Mouse (Mus musculus): ENCODE measurements at regions not wholly inside any gene's neighbourhood (a gene's known extent, or its start where the extent isn't known, plus 50 kb on each side); places are given as distances from the start of the nearest gene placed in this dataset.

- H3K9ac ChIP-seq = no peak overlapping the region
- H3K27me3 ChIP-seq (replicated peaks) = no peaks in the 10 kb centered on the region
- H3K36me3 ChIP-seq = no peaks in the 10 kb centered on the region
- ATAC-seq (ENCODE audit: low FRiP score, low read depth) = no peak
- no peaks in the 10 kb centered on the region for H3K4me1 ChIP-seq
- H3K4me2 ChIP-seq (replicated peaks) = no peak overlapping the region
- no peak overlapping the region for H3K4me3 ChIP-seq
- no peak overlapping the region for H3K27ac ChIP-seq
- H3K9me3 ChIP-seq = no peaks in the 10 kb centered on the region
- 88% methylated on average over 1 of the region's 1 CpGs for WGBS
Measured at GRCm38 (mm10) chr2:169214396-169214795, 259.0 kb upstream of the Zfp64 start.

DNA sequence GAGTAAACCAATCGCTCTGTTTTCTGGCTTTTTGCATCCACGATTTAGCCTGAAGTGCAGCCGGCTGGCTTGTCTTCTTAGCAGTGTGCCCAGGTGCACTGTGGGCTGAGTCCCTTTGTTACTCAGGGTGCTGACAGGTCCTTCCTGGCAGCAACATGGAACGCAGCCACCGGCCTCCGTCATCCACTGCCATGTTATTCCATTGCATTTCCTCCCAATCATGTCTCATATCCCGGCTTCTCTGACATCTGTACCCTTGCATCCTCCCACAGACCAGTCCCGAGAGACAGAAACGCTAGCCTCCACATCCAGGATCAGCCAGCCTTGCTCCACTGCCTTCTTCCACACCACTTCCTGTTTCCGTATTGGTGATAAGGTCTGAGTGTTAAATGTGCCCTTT lies 257.9 kb upstream of the Zfp64 start:
- Histone ChIP-seq H3K36me3 (no peaks in the 10 kb centered on the region), H3K4me1 (no peaks in the 10 kb centered on the region), H3K4me3 (no peak overlapping the region), H3K27ac (no peak overlapping the region), H3K27me3 (replicated peaks) (no peaks in the 10 kb centered on the region), H3K4me2 (replicated peaks) (no peak overlapping the region), H3K9me3 (no peaks in the 10 kb centered on the region), H3K9ac (no peak overlapping the region)
- ATAC-seq (ENCODE audit: low FRiP score, low read depth) = no peak
- 63% methylated on average over 10 of the region's 10 CpGs for WGBS

GRCm38 (mm10) chr2:169212676-169213257 lies 257.4 kb upstream of the Zfp64 start:
- Histone ChIP-seq H3K27me3 (replicated peaks) (no peaks in the 10 kb centered on the region), H3K9me3 (no peaks in the 10 kb centered on the region), H3K36me3 (no peaks in the 10 kb centered on the region), H3K4me2 (replicated peaks) (no peak overlapping the region), H3K27ac (no peak overlapping the region), H3K4me1 (no peaks in the 10 kb centered on the region), H3K9ac (no peak overlapping the region), H3K4me3 (no peak overlapping the region)
- 42% methylated on average over 3 of the region's 3 CpGs for WGBS
- no peak for ATAC-seq (ENCODE audit: low FRiP score, low read depth)

GRCm38 (mm10) chr2:169204254-169204752 lies 248.9 kb upstream of the Zfp64 start:
- H3K27me3 ChIP-seq (replicated peaks) = no peaks in the 10 kb centered on the region
- 0 out of 2 replicates have a peak overlapping the region, but pooled peaks have one; percentile 19 for H3K4me2 ChIP-seq (replicated peaks)
- no peak for ATAC-seq (ENCODE audit: low FRiP score, low read depth)
- H3K4me1 ChIP-seq = peaks cover 12% of the 10 kb centered on the region
- WGBS = 40% methylated on average over 19 of the region's 19 CpGs
- H3K36me3 ChIP-seq = no peaks in the 10 kb centered on the region
- H3K9me3 ChIP-seq = no peaks in the 10 kb centered on the region
- no peak overlapping the region for H3K9ac ChIP-seq
- no peak overlapping the region for H3K27ac ChIP-seq
- H3K4me3 ChIP-seq = no peak overlapping the region

DNA sequence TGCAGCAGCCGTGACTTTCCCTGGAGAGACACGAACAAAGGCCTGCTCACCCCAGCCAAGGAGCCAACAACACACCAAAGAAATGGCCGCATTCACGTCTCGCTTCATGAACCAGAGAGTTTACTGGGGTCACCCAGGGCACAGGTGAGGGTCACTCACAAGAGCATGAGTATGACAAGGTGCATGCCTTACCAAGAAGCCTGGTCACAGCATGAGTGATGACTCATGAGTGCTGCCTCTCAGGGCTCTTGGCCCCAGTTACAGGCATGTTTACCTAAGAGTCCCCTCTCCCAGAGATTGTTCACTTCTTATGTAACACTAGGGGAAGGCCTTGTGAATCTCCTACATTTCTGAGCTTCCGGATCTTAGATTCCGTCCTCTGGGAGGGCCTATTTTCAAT lies 236.6 kb upstream of the Zfp64 start:
- no peaks in the 10 kb centered on the region for H3K36me3 ChIP-seq
- H3K27me3 ChIP-seq (replicated peaks) = no peaks in the 10 kb centered on the region
- no peaks in the 10 kb centered on the region for H3K9me3 ChIP-seq
- no peak overlapping the region for H3K4me3 ChIP-seq
- H3K9ac ChIP-seq = no peak overlapping the region
- no peak for ATAC-seq (ENCODE audit: low FRiP score, low read depth)
- no peak overlapping the region for H3K27ac ChIP-seq
- no peak overlapping the region for H3K4me2 ChIP-seq (replicated peaks)
- no peaks in the 10 kb centered on the region for H3K4me1 ChIP-seq
- 74% methylated on average over 7 of the region's 7 CpGs for WGBS

DNA sequence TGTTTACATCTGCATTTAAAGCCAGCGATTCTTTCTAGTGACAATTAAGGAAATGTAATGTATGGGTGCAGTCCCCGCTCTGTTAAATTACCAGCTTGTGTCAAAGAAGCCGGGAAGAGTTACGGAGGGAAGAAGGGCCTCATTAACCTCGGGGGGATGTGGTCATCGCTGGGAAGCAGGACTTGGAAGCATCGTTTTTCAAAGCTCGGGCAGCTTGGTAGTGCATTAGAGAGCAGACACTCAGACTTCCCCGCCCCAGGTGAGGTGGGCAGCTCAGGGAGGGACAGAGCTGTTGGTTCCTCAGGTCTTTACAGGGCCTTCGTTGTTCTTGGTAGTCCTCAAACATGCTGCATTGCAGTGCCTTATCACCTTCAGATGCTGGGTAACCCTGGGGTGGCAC lies 236.1 kb upstream of the Zfp64 start:
- Histone ChIP-seq H3K36me3 (no peaks in the 10 kb centered on the region), H3K4me1 (no peaks in the 10 kb centered on the region), H3K9ac (no peak overlapping the region), H3K27me3 (replicated peaks) (no peaks in the 10 kb centered on the region), H3K27ac (no peak overlapping the region), H3K4me2 (replicated peaks) (no peak overlapping the region), H3K9me3 (no peaks in the 10 kb centered on the region), H3K4me3 (no peak overlapping the region)
- 46% methylated on average over 10 of the region's 10 CpGs for WGBS
- ATAC-seq (ENCODE audit: low FRiP score, low read depth) = no peak

DNA sequence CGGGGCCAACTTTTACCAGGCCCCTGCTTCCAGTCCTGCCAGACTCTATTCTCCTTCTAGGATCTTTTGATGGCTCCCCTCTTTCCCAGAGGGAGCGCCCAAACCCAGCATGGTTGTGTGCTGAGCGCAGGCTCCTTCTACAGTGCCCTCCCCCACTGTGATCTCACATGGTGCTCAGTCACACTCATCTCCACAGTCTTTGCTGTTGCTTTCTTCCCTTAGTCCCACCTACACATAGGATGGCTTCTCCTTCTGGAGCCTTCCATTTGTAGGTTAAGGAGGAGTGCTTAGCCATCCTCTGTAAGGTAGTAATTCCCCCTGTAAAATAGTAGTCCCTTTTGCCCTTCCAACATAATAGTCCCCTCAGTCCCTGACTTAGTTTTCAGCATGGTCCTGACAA lies 222.2 kb upstream of the Zfp64 start:
- no peak overlapping the region for H3K27ac ChIP-seq
- no peaks in the 10 kb centered on the region for H3K27me3 ChIP-seq (replicated peaks)
- no peaks in the 10 kb centered on the region for H3K36me3 ChIP-seq
- ATAC-seq (ENCODE audit: low FRiP score, low read depth) = no peak
- no peaks in the 10 kb centered on the region for H3K9me3 ChIP-seq
- no peak overlapping the region for H3K4me2 ChIP-seq (replicated peaks)
- no peak overlapping the region for H3K4me3 ChIP-seq
- H3K4me1 ChIP-seq = no peaks in the 10 kb centered on the region
- WGBS = 80% methylated on average over 3 of the region's 3 CpGs
- H3K9ac ChIP-seq = no peak overlapping the region

- H3K9ac ChIP-seq = no peak overlapping the region
- no peaks in the 10 kb centered on the region for H3K4me1 ChIP-seq
- no peaks in the 10 kb centered on the region for H3K36me3 ChIP-seq
- no peaks in the 10 kb centered on the region for H3K9me3 ChIP-seq
- no peaks in the 10 kb centered on the region for H3K27me3 ChIP-seq (replicated peaks)
- no peak for ATAC-seq (ENCODE audit: low FRiP score, low read depth)
- H3K4me2 ChIP-seq (replicated peaks) = no peak overlapping the region
- H3K4me3 ChIP-seq = no peak overlapping the region
- WGBS = 84% methylated on average over 5 of the region's 5 CpGs
- no peak overlapping the region for H3K27ac ChIP-seq
Measured at GRCm38 (mm10) chr2:169168795-169169194, 213.4 kb upstream of the Zfp64 start.

DNA sequence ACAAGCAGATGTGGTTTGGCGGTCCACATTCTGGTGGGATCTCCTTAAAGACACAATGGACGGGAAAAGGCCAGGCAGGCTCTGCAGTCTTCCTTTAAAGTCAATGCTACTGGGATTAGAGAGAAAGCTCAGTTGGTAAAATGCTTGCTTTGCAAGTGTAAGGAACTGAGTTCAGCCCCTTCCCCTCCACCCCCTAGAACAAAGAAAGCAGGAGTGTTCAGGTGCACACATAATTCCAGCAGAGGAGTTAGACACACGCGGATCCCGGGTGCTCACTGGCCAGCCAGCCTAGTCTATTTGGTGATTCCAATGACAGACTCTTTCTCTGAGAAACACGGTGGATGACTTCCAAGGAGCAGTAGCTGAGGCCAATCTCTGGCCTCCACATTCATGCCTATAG lies 213.0 kb upstream of the Zfp64 start:
- no peak overlapping the region for H3K27ac ChIP-seq
- no peaks in the 10 kb centered on the region for H3K9me3 ChIP-seq
- 85% methylated on average over 6 of the region's 6 CpGs for WGBS
- no peaks in the 10 kb centered on the region for H3K36me3 ChIP-seq
- H3K4me3 ChIP-seq = no peak overlapping the region
- no peak overlapping the region for H3K4me2 ChIP-seq (replicated peaks)
- no peak for ATAC-seq (ENCODE audit: low FRiP score, low read depth)
- no peaks in the 10 kb centered on the region for H3K4me1 ChIP-seq
- H3K27me3 ChIP-seq (replicated peaks) = no peaks in the 10 kb centered on the region
- no peak overlapping the region for H3K9ac ChIP-seq

- H3K9ac ChIP-seq = no peak overlapping the region
- H3K4me2 ChIP-seq (replicated peaks) = no peak overlapping the region
- H3K27me3 ChIP-seq (replicated peaks) = no peaks in the 10 kb centered on the region
- WGBS = 77% methylated on average over 8 of the region's 8 CpGs
- H3K36me3 ChIP-seq = no peaks in the 10 kb centered on the region
- H3K4me3 ChIP-seq = no peak overlapping the region
- H3K9me3 ChIP-seq = no peaks in the 10 kb centered on the region
- ATAC-seq (ENCODE audit: low FRiP score, low read depth) = no peak
- no peak overlapping the region for H3K27ac ChIP-seq
- H3K4me1 ChIP-seq = peaks cover 10% of the 10 kb centered on the region; the same call in 1 of the 2 replicates
Measured at GRCm38 (mm10) chr2:169161651-169162050, 206.3 kb upstream of the Zfp64 start.

DNA sequence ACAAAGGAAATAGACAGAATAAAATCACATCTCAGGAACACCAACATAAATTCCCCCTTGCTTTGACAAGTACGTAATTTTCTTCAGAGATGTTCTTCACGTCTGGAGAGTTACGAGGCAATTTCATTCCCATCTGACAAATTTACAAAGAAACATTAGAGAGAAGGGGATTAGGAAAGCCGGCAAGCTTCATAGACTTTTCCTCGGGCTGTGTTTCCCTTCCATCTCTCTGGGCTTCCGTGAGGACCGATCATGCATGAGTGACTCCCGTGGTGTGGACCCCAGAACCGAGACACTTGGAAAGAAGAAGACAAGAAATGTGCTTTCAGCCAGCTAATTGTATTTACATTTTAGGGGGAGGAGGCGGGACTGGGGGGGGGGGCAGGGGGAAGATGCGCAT lies 203.4 kb upstream of the Zfp64 start:
- peak overlapping the region; percentile 46 for H3K4me2 ChIP-seq (replicated peaks)
- H3K27ac ChIP-seq = no peak overlapping the region
- H3K9me3 ChIP-seq = no peaks in the 10 kb centered on the region
- no peaks in the 10 kb centered on the region for H3K27me3 ChIP-seq (replicated peaks)
- peaks cover 11% of the 10 kb centered on the region; the same call in 1 of the 2 replicates for H3K4me1 ChIP-seq
- H3K9ac ChIP-seq = 0 out of 2 replicates have a peak overlapping the region, but pooled peaks have one; percentile 3
- no peaks in the 10 kb centered on the region for H3K36me3 ChIP-seq
- H3K4me3 ChIP-seq = no peak overlapping the region
- ATAC-seq (ENCODE audit: low FRiP score, low read depth) = no peak
- 32% methylated on average over 11 of the region's 11 CpGs for WGBS

- 0 out of 2 replicates have a peak overlapping the region, but pooled peaks have one; percentile 3 for H3K9ac ChIP-seq
- peaks cover 11% of the 10 kb centered on the region; the same call in 1 of the 2 replicates for H3K4me1 ChIP-seq
- H3K4me2 ChIP-seq (replicated peaks) = peak overlapping the region; percentile 46
- no peak for ATAC-seq (ENCODE audit: low FRiP score, low read depth)
- WGBS = 41% methylated on average over 17 of the region's 17 CpGs
- H3K27me3 ChIP-seq (replicated peaks) = no peaks in the 10 kb centered on the region
- no peak overlapping the region for H3K4me3 ChIP-seq
- H3K36me3 ChIP-seq = no peaks in the 10 kb centered on the region
- peak overlapping the region; percentile 26; the same call in 1 of the 2 replicates for H3K27ac ChIP-seq
- H3K9me3 ChIP-seq = no peaks in the 10 kb centered on the region
Measured at GRCm38 (mm10) chr2:169158005-169158673, 202.8 kb upstream of the Zfp64 start.

DNA sequence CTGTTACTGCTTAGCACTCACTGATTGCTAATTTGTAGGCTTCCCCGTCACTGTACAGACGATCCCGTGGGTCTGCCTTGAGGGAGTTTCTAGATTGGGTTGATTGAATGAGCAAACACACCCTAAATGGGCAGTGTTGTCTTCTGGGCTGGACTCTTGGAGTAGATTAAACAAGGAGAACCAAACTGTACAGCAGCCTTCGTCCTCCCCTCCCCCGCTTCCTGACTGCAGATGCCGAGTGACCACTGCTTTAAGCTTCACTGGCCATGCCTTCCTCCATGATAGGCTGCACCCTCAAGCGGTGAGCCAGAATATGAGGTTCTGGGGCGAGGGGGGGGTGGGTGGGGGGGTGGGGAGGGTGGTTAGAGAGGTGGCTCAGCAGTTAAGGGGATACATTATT lies 201.5 kb upstream of the Zfp64 start:
- Histone ChIP-seq H3K4me2 (replicated peaks) (no peak overlapping the region), H3K27me3 (replicated peaks) (no peaks in the 10 kb centered on the region), H3K4me1 (peaks cover 11% of the 10 kb centered on the region; the same call in 1 of the 2 replicates), H3K27ac (no peak overlapping the region), H3K4me3 (no peak overlapping the region), H3K36me3 (no peaks in the 10 kb centered on the region), H3K9ac (no peak overlapping the region), H3K9me3 (no peaks in the 10 kb centered on the region)
- no peak for ATAC-seq (ENCODE audit: low FRiP score, low read depth)
- whole genome bisulfite sequencing = 76% methylated on average over 8 of the region's 8 CpGs

Data from neural tube, embryonic 12.5 days (tissue).